Mouse (Mus musculus) heart, embryonic 13.5 days (tissue): ENCODE measurements around the gene Ndst4. TPM values are rescaled to one million over a fixed set of nuclear protein-coding genes. Genes with fewer than 3 reads are reported as not detected.

Source experiments
- ATAC-seq: fragments of 200-750 bp; cut with Nextera tagmentation; 2 replicates; pipeline ENCODE4 v1.8.0; 2017; ENCODE audit warnings: moderate TSS enrichment; ENCODE audit not compliant: insufficient number of reproducible peaks, low FRiP score, low TSS enrichment; ENCODE audit errors: extremely low read depth
- H3K27ac ChIP-seq: fragments of 300-500 bp; sonication (generic); replicated peaks from 2 replicates; pipeline ENCODE4 v1.5.1; 2015; ENCODE audit warnings: moderate library complexity, mild to moderate bottlenecking, inconsistent platforms
- H3K27me3 ChIP-seq: fragments of 300-500 bp; sonication (generic); replicated peaks from 2 replicates; pipeline ENCODE4 v1.6.1; 2015; ENCODE audit warnings: mild to moderate bottlenecking, inconsistent platforms
- H3K36me3 ChIP-seq: fragments of 300-500 bp; sonication (generic); 2 replicates; pipeline ENCODE4 v1.6.1; 2015; ENCODE audit warnings: mild to moderate bottlenecking, inconsistent platforms
- H3K4me1 ChIP-seq: fragments of 300-500 bp; sonication (generic); 2 replicates; pipeline ENCODE4 v1.6.1; 2015; ENCODE audit warnings: inconsistent platforms
- H3K4me2 ChIP-seq: fragments of 300-500 bp; sonication (generic); 2 replicates; pipeline ENCODE4 v1.6.1; 2015; ENCODE audit warnings: inconsistent platforms, mild to moderate bottlenecking, moderate library complexity
- H3K4me3 ChIP-seq: fragments of 300-500 bp; sonication (generic); 2 replicates; pipeline ENCODE4 v1.5.1; 2015; ENCODE audit warnings: moderate library complexity, mild to moderate bottlenecking, inconsistent platforms
- H3K9ac ChIP-seq: fragments of 300-500 bp; sonication (generic); 2 replicates; pipeline ENCODE4 v1.6.1; 2015; ENCODE audit warnings: inconsistent platforms, mild to moderate bottlenecking, moderate library complexity
- H3K9me3 ChIP-seq: fragments of 300-500 bp; sonication (generic); 2 replicates; pipeline ENCODE4 v1.6.1; 2016; ENCODE audit warnings: inconsistent platforms
- WGBS: fragments of 180-500 bp; shearing (Covaris S2); methylation state at CpG from one replicate; pipeline ENCODE4 v1.1.7; 2015; ENCODE audit warnings: mixed read lengths; 5-methylcytosine and 5-hydroxymethylcytosine counted together
- polyA plus RNA-seq: library from polyadenylated mRNA; unstranded; fragments of >200 nt; fragmentation: Nextera tagmentation; extraction: Ambion mirVana; gene quantifications from 2 replicates; pipeline ENCODE4 v1.2.1, GENCODE M21; 2015

Ndst4 gene
- polyA plus RNA-seq, 1 experiment from 2014 or later, result 0.13 TPM

DNA sequence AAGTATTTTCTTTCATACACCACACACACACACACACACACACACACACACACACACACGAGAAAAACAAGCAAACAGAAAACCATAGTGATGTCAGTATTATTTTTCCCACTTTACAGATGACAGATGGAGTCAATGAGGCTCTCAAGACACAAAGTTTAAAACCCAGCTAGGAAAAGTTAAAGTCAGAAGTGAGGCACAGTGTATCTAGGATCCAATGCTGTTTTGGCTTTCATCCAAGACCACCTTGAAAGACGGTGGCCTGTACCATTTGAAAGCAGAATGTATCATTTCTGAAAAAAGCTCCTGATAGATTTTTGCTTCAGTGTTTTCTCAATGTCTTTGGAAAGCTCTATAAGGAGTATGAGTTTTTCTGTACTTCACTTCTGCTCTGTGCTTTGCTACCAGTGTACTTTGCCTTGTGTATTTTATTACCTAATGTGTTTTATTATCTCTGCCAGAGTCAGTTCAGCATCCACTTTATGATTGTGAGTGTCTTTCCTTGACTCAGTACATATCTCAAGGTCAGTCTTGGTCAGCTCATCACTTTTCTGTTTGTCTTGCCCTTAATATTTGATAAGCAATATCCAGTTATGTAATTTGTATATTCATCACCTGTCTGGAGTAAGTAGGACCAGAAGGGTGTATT, 257.1 kb downstream of the Ndst4 start:
- no peak overlapping the region for H3K4me3 ChIP-seq
- H3K4me1 ChIP-seq, result no peaks in the 10 kb centered on the region
- ATAC-seq, result no peak
- no peaks in the 10 kb centered on the region for H3K9me3 ChIP-seq
- no peak overlapping the region for H3K27ac ChIP-seq
- H3K4me2 ChIP-seq, result no peak overlapping the region
- H3K9ac ChIP-seq, result no peak overlapping the region
- H3K27me3 ChIP-seq, result no peaks in the 10 kb centered on the region
- no peaks in the 10 kb centered on the region for H3K36me3 ChIP-seq
- WGBS, result 48% methylated on average over 2 of the region's 2 CpGs

DNA sequence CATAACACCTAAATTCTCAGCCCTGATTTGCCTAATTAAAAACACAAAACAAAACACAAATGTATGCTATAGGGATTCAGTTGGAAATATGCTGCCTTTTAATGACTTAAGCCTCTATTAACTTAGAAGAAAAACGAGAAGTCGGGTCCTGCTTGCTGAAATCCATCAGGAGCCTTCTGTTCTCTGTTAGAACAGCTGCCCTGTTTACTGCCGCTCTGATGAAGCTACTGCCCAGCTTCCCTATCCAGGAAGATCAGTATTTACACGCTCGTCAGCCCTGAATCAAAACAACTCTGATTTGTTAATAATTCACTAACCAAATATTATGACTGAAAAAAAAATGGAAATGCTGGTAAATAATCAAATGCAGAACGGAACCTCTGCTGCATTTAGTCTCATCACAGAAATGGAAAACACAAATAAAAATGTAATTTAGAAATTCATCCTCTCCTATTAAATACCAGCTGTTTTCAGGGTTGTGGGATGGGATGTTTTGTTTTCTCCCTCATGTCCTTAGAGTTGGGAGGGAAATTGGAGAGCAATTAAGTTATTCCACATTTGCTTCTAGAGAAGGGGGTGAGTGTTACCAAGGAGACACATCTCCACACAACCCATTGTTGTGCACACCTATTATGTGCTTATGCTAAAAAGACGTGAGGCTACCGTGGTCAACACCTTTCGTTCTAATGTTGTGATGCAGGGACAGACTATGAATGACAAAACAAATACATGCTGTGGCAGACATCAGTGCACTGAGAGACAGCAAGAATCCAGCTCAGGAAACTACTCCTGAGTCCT, 270.3 kb downstream of the Ndst4 start:
- no peaks in the 10 kb centered on the region for H3K9me3 ChIP-seq
- ATAC-seq, result no peak
- 60% methylated on average over 9 of the region's 9 CpGs for WGBS
- no peak overlapping the region for H3K4me3 ChIP-seq
- no peaks in the 10 kb centered on the region for H3K27me3 ChIP-seq
- no peak overlapping the region for H3K9ac ChIP-seq
- H3K4me2 ChIP-seq, result no peak overlapping the region
- no peak overlapping the region for H3K27ac ChIP-seq
- no peaks in the 10 kb centered on the region for H3K36me3 ChIP-seq
- no peaks in the 10 kb centered on the region for H3K4me1 ChIP-seq

DNA sequence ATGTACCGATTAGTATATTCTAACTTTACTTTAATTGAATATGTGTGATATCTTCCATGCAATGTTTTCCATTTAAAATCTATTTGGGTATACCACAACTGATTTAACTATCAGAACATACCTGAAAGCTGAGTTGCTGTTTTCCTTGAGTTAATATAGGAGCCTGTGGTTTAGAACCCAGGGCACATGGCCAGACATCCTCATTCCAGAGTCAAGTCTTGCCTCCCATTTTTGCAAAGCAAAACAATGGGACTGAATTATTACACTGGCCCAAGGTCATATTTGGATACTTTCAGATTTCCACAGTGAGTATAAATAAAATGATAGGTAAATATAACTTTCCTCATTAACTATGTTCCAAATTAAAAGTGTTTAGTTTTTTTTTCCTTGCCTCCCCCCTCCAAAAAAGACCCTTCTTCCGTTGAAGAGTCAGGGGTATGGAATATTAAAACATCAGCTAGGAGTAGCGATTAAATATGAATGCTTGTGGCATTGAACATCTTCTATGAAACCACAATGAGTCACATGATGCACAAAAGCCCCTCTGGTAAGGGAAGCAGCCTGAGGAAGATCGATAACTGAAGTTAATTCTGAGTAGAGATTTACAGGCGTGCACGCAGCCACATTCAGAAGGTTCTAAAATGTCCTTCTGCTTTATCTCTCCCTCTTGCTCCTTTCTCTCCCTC, 271.5 kb downstream of the Ndst4 start:
- H3K9me3 ChIP-seq, result no peaks in the 10 kb centered on the region
- no peak for ATAC-seq
- WGBS, result 69% methylated on average over 6 of the region's 6 CpGs
- H3K27ac ChIP-seq, result no peak overlapping the region
- no peaks in the 10 kb centered on the region for H3K27me3 ChIP-seq
- no peak overlapping the region for H3K4me3 ChIP-seq
- H3K9ac ChIP-seq, result no peak overlapping the region
- no peaks in the 10 kb centered on the region for H3K36me3 ChIP-seq
- H3K4me2 ChIP-seq, result no peak overlapping the region
- H3K4me1 ChIP-seq, result no peaks in the 10 kb centered on the region

DNA sequence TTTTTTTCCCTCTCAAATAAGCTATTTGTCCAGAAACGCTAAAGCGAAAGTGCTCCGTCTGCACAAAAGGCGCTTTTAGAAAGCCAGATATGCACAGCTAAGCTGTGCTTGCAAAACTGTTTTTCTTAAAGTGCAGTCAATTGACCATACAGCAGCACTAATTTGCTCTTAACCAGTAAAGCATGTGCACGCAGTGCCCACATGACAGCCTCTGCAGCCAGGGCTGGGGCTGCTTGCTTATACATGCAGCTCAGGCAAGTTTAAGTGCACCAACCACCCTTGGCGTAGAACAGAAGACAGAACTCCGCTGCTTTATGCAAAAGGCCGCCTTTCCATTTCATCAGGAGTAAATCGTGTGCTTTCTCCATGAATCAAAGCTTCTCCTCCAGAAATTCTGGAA, 275.0 kb downstream of the Ndst4 start:
- no peak overlapping the region for H3K4me2 ChIP-seq
- ATAC-seq, result no peak
- WGBS, result 78% methylated on average over 9 of the region's 9 CpGs

DNA sequence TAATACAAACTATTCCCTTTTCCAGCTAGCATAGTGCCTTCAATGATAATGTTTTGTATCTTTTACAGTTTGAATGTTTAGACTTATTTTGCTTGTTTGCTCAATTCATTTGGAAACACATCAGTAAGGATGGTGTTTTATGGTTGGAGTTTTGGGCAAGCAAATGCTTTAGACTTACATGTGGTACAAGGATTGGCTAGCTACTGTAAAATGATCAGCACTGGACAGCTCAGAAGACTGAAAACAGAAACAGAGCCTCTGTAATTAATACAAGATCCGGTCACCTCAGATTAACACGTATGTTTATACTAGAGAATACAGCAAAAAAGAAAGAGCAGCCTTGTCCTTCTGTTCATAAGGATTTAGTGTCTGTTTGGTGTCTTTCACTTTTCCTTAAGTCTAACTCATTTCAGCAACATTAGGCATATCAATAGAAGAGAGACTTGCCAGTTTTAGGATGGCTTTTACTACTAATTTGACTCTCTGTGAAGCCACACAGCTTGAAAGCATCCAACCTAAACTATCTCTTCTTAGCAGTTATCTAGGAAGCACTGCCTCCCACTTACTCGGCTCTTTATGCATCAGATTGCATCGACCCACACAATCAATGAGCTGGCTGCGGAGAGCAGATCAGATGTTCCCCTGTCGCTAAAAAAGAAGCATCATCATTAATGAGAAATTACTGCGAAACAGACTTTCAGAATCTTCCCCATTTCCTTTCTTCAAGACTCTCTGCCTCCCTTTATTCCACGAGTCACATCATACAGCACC, 279.8 kb downstream of the Ndst4 start:
- 58% methylated on average over 8 of the region's 8 CpGs for WGBS
- ATAC-seq, result no peak
- no peaks in the 10 kb centered on the region for H3K27me3 ChIP-seq

More for the DNA sequence above, 275.0 kb downstream of the Ndst4 start:
- Histone ChIP-seq H3K27ac (no peak overlapping the region), H3K4me3 (no peak overlapping the region), H3K4me1 (no peaks in the 10 kb centered on the region), H3K27me3 (no peaks in the 10 kb centered on the region), H3K9ac (no peak overlapping the region), H3K9me3 (no peaks in the 10 kb centered on the region), H3K36me3 (no peaks in the 10 kb centered on the region)

DNA sequence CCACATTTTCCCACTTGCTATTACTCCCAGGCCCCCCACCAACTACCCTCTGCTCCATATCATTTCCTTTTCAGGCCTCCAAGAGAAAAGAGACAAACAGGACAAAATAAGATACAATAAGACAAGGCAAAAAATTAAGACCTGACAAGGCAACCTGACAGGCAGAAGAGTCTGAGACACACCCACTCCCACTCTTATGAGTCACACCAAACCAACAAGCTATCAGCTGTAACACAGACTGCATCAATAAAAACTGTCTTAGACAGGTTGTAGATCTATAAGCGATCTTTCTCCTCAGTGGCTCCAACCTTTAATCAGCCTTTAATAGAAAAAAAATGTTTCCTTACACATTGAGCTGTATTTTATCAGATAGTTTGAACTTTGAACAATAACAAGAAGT, 280.7 kb downstream of the Ndst4 start:
- H3K4me2 ChIP-seq, result no peak overlapping the region
- 83% methylated on average over 1 of the region's 1 CpGs for whole genome bisulfite sequencing
- no peak for ATAC-seq
- H3K4me1 ChIP-seq, result no peaks in the 10 kb centered on the region
- H3K4me3 ChIP-seq, result no peak overlapping the region
- H3K27me3 ChIP-seq, result no peaks in the 10 kb centered on the region
- no peaks in the 10 kb centered on the region for H3K9me3 ChIP-seq
- no peaks in the 10 kb centered on the region for H3K36me3 ChIP-seq
- H3K9ac ChIP-seq, result no peak overlapping the region
- no peak overlapping the region for H3K27ac ChIP-seq

More for the DNA sequence above, 279.8 kb downstream of the Ndst4 start:
- Histone ChIP-seq H3K4me3 (no peak overlapping the region), H3K36me3 (no peaks in the 10 kb centered on the region), H3K4me1 (no peaks in the 10 kb centered on the region), H3K9me3 (no peaks in the 10 kb centered on the region), H3K4me2 (no peak overlapping the region), H3K9ac (no peak overlapping the region), H3K27ac (no peak overlapping the region)

DNA sequence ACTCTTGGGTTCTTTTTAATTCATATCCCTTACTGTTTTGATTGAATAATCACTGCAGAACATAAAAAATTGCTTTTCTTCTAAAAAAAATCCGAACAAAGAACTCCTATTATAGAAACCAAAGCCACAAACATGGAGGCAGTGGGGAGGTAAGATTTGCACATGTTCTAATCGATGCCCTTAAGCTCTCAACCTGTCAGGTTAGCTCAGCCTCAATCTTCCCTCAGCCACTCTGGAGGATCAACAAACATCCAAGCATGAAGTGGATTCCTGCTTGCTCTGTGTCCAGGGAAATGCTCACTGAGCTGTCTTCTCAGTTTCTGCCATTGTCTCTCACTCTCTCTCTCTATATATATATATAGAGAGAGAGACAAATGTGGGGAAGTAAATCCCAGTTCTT, 283.7 kb downstream of the Ndst4 start:
- Histone ChIP-seq H3K4me1 (no peaks in the 10 kb centered on the region), H3K36me3 (no peaks in the 10 kb centered on the region), H3K9me3 (no peaks in the 10 kb centered on the region), H3K27me3 (no peaks in the 10 kb centered on the region), H3K4me3 (no peak overlapping the region), H3K4me2 (no peak overlapping the region), H3K9ac (no peak overlapping the region), H3K27ac (no peak overlapping the region)
- 59% methylated on average over 2 of the region's 2 CpGs for WGBS
- no peak for ATAC-seq

DNA sequence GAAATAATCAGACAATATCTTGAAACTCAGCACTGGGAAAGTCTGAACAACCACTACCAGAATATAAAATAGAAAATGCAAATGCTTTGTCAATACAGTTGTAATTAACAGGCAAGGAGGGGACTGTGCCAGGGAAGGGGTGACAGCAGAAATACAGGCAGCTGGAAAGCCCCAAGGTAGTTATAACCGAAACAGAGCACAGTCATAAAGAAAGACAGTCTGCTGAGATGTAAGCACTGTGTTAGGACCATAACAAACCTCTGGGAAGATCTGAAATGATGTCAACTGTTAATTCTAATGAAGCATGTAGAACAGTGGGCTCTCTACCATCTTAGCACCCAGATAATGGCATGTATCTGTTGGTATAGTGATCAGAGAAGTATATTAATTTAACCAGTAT, 287.1 kb downstream of the Ndst4 start:
- WGBS, result 53% methylated on average over 1 of the region's 1 CpGs
- H3K9ac ChIP-seq, result no peak overlapping the region
- H3K27me3 ChIP-seq, result no peaks in the 10 kb centered on the region
- H3K36me3 ChIP-seq, result no peaks in the 10 kb centered on the region
- no peak overlapping the region for H3K4me2 ChIP-seq
- H3K9me3 ChIP-seq, result no peaks in the 10 kb centered on the region
- no peak for ATAC-seq
- H3K4me3 ChIP-seq, result no peak overlapping the region
- no peaks in the 10 kb centered on the region for H3K4me1 ChIP-seq
- H3K27ac ChIP-seq, result no peak overlapping the region

DNA sequence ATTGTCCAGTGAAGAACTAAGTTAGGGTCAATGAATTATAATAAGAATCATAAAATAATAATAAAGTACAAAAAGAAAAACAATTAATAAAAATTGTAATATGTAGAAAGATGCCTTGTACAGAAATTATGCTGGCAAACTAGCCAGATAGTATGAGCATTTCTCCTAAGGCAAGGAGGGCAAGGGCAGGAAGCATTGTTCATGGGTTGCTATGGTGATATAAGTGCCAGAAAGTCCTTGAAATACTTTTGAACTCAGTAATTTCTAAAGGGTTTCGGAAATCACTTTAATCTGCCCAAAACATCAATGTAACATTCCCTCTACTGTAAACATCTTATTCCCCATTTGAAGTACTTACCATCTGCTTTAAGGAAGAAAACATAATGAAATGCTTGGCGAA, 319.1 kb downstream of the Ndst4 start:
- Histone ChIP-seq H3K9me3 (no peaks in the 10 kb centered on the region), H3K36me3 (no peaks in the 10 kb centered on the region), H3K27ac (no peak overlapping the region), H3K4me2 (no peak overlapping the region), H3K27me3 (no peaks in the 10 kb centered on the region), H3K4me1 (no peaks in the 10 kb centered on the region), H3K4me3 (no peak overlapping the region), H3K9ac (no peak overlapping the region)
- no peak for ATAC-seq
- 72% methylated on average over 2 of the region's 2 CpGs for WGBS

DNA sequence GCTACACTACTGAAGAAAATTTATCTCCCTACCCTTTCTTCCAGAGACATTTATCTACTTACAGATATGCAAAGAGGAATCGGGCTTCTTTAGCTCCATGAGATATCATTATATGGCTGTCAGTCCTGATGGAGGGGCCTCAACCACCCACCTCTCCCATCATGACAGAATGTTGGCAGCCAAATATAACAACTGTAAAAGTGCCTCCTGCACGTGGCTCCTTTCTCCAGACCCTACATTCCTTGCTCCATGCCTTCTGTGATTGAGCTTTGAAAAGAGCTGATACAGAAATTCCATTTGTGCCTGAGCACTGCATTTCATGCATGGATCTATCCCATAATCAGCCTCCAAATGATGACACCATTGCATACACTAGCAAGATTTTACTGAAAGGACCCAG, 331.1 kb downstream of the Ndst4 start:
- Histone ChIP-seq H3K9ac (no peak overlapping the region), H3K9me3 (no peaks in the 10 kb centered on the region), H3K4me2 (no peak overlapping the region), H3K27ac (0 out of 2 replicates have a peak overlapping the region, but pooled peaks have one; percentile 5), H3K4me3 (no peak overlapping the region), H3K4me1 (peaks cover 3% of the 10 kb centered on the region; the same call in 1 of the 2 replicates), H3K36me3 (no peaks in the 10 kb centered on the region), H3K27me3 (no peaks in the 10 kb centered on the region)
- 24% methylated on average over 2 of the region's 2 CpGs for WGBS
- ATAC-seq, result no peak; the same call in 1 of the 2 replicates
